Mouse (Mus musculus): ENCODE data around the gene Pawr. TPM values are rescaled to one million over a fixed set of nuclear protein-coding genes. Genes with fewer than 3 reads are reported as not detected.

The Pawr gene
- 1 to 10 TPM; 2.2 to 3.4 (median 2.3) TPM for total RNA-seq (2022)

DNA sequence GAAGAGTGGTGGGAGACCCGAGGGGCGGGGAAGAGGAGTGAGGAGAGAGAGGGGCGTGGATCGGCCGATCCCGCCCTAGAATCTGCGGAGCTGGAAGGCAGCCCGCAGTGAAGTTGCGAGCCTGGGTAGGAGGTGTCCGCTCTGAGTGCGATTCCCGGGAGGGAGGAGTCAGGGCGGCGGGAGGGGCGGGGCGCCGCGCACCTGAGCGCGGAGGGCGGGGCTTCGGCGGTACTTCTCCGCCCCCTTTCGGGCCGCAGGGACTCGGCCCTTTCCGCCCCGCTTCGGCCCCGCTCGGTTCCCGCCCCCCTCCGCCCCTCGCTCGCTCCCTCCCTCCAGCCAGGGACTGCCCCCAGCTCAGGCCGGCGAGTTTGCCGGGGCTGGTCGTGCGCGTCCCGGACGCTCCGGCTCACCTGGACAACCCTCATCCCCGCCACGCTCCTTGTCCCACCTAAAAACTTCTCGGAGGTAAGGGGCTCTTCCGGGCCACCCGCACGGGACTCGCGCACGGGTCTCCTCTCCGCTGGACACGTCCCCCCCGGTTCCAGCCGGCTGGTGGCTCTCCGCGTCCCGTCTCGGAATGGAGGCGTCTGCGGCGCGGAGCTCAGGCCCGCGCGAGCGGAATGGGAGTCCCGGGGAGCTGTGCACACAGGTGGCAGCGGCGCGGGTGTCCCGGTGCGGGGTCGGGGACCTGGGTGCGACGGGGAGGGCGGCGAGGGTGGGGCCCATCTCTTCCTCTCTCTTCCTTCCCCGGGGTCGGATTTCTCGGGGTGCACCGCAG lies at the start of gene Pawr:
Gene Pawr (plus strand): TSS at position 338 of the 778 bp plus-strand sequence.
- DNase-seq (ENCODE audit: low spot score in 2 of 2) = peak in 1 of 2 experiments; percentile 3

DNA sequence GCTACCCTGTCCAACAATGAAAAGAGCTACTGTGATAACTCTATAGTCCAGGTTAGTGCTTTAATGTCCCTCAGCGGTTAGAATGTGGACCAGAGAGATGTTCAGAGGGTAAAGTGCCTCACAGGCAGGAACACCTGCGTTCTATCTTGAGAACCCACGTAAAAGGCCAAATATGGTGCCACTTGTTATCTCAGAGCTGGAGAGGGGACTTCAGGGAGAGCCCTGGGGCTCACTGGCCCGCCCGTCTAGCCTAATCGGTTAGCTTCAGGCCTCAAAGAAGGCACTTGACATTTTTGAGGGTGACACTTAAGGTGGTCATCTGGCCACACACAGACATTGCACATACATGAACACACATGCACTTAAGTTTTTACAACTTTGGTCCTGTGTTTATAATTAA lies 49.6 kb upstream of the Pawr start:
- DNase-seq (ENCODE audit: low spot score in 2 of 2) = no peak

DNA sequence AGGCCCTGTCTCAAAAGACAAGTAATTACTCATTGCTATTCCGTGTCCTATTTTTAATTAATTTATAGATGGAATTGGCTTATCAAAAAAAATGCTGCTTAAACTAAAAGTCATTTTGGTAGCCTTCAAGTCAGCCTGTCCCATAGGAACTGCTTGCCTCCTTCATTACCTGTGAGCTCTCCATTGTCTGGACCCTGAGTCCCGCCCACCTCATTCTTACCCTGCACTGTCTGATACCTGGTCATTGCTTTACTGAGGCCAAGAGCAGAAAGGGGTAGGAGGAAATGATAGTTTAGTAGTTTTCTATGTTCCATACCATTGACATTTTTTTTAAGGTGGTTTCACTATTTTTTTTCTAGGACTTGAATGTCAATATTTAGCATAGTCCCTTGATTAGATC lies 48.5 kb upstream of the Pawr start:
- no peak for DNase-seq (ENCODE audit: low spot score in 2 of 2)

DNA sequence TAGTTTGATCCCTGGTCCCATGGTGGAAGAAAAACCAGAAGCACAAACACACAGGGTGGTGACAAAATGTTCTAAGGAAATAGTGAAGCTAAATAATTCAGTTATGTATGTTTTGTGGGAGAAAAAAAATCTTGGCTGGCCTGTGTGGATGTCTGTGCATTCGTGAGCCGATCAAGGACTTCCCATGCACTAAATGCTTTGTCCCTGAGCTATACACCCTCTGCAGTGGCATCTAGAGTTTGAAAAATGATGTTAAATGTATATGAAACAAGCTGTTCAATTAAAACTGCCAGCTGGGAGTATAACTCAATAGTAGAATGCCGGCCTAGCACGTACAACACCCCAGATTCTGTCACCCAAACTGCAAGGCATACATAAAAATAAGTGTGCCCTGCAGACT lies 48.1 kb upstream of the Pawr start:
- DNase-seq (ENCODE audit: low spot score in 2 of 2) = no peak

DNA sequence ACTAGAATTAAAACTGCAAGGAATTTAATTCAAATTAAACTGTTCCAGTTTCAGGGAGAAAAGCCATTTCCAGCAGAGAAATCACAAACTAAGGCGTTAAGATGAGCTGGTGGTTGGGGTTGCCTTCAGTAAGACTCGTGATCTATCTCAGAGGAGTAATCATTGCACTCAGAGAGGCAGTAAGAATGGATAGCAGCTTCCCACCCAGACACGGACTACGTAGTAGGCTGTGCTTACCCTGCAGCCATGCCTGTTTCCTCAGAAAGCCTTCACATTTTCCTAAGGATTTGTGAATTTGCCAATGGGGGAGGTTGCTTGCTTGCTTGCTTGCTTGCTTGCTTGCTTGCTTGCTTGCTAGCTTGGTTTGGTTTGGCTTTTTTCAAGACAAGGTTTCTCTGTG lies 47.5 kb upstream of the Pawr start:
- DNase-seq (ENCODE audit: low spot score in 2 of 2) = no peak

DNA sequence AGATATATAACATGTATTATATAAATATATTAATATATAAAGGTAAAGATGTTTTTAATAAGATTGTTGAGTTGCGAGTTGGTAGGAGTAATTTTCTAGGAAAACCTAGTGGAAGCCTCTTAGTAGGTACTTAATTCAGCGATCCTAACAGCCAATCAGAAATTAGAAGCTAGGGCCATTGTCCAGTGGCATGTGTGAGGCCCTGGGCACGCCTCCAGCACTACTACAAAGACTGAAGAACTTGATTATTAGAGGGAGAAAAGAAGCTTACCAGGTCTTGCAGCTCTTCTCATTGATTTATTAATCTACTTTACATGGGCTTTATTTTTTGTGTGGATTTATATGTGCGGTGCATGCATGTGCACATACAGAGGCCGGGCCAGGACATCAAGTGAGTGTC lies 46.9 kb upstream of the Pawr start:
- no peak for DNase-seq (ENCODE audit: low spot score in 2 of 2)

DNA sequence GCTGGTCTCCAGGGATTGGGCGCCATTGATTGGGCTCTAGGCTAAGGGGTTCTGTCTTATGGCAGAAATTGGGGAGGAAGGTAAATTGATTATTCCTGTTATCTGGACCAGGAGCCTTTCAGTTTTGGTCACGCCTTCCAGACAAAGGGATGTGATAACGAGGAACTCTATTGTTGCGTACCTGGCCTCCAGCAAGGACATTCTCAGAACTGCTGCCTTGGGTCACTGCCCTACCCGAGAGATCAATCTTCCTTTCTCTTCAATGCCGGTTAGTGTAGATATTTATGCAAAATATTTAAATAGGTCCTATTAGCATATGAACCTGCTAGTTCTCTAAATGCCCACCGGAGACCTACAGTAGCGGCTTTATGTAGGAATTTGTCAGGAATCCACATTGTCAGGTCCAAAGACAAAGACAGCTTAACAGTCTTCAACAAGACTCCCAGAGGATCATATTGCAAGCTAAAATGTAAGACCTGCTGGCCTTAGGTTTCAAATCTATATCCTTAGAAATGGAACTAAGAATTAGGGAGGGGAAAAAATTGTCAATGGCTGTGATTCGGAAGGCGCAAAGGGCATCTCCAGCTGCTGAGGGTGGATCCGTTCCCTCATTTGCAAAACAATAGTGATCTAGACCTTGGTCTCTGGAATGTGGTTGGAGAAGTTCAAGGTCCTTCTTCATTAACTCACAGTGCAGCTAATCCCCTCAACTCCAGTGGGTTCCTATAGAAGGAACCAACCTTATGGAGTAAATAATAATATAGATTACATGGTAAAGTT lies 45.1 kb upstream of the Pawr start:
- no peak for DNase-seq (ENCODE audit: low spot score in 2 of 2)

DNA sequence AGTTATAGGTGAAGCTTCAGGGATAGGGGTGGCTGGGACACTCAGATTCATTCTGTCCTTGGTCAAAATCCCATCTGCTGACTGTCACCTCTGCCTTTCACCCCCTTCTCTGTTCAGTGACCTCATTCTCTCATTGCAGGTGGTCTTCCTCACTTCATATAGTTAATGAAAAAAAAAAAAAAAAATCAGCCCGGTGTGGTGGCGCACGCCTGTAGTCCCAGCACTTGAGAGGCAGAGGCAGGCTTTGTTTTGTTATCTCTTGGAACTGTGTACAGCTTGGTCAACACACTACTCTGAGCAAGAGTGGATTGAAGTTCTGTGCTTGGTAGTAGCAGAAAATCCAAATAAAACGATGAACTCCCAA lies 44.5 kb upstream of the Pawr start:
- no peak for DNase-seq (ENCODE audit: low spot score in 2 of 2)

DNA sequence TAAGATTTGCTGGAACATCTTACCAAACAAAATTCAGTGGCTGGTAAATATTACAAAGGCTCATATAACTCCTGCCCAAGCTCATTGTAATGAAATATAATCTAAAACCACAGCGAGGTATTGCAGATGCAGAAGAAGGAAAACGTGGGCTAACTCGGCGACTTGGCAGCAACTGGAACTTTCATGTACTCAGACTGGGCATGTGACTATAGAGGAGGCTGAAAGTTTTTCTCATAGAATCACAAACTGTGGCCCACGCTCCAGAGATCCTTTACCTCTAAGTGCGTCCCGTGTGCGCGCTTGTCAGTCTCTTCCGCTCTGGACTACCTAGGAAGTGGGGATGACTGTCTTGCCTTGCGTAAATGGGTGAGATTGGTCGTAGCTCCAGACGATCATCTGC lies 41.9 kb upstream of the Pawr start:
- peak in 1 of 2 experiments; percentile 35 for DNase-seq (ENCODE audit: low spot score in 2 of 2)

DNA sequence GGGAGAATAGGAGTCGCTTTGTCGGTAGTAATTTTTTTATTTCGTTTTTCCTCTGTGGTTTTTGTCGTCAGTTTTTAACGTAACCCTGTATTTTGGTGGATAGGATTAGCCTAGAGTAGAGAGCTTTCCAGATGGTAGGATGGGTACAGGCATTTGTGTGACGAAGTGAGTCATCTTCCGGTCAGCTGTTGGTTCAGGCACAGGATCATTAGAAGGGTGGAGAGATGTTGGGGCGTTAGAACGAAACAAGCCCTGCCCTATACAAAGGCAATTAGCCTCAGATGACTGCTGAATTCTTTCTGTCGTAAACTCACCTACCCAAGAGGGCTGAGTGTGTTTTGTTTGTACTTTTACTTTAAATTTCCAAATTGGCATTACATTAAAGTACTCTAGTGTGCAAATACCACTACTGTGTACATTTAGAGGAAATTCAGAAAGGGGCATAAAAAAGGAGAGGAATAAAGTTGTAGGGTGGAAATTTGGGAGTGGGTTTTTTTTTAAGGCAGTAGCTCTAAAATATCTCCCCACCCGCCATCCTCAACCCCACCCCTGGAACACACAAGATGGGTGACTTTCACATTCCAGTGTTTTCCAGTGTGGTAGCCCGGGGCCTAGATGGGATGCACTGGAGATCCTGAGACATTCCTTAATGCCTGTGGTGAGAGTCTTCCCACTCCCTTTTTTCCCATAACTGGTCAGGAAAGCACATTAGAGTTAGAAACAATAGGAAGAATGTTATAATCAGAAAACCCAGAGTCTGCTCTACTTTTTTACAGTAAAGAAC lies 40.0 kb upstream of the Pawr start:
- no peak for DNase-seq (ENCODE audit: low spot score in 2 of 2)

DNA sequence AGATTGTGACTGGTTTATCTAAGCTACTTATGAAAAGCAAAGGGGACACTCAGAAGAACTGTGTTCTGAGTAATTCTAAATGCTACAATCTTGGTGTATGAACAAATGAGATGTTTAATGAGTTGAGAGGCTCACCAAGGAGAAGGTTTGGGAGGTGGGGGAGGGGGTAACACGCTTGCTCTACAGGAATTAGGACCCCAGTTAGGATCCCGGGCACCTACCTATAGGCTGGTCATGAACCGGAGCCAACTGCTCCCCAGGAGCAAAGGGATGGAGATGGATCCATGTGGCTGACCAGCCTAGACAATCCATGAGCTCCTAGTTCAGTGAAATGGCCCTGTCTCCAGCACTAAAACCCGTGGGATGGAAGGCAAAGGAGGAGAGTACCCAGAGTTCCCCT lies 39.3 kb upstream of the Pawr start:
- no peak for DNase-seq (ENCODE audit: low spot score in 2 of 2)

DNA sequence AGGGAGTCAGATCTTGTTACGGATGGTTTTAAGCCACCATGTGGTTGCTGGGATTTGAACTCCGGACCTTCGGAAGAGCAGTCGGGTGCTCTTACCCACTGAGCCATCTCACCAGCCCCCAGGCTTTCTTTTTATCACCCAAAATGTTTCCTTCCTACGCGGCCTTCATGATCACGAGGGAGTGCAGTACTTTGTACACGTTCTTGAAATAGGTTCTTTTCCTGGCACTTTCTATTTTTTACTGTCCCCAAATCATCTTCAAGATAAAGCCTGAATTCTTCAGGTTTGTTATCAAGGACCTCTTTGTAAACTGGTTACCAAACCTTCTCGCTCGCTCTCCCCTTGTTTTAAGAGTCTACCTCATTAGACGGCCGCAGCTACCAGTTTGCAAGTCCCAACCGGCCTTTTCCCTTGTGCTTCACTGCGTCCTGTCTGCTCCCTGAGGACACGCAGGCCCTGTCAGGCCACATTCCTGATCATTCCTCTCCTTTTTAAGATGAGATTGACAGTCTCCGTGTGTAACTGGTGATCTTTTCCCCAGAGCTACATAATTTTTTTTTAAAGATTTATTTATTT lies 38.2 kb upstream of the Pawr start:
- no peak for DNase-seq (ENCODE audit: low spot score in 2 of 2)

DNA sequence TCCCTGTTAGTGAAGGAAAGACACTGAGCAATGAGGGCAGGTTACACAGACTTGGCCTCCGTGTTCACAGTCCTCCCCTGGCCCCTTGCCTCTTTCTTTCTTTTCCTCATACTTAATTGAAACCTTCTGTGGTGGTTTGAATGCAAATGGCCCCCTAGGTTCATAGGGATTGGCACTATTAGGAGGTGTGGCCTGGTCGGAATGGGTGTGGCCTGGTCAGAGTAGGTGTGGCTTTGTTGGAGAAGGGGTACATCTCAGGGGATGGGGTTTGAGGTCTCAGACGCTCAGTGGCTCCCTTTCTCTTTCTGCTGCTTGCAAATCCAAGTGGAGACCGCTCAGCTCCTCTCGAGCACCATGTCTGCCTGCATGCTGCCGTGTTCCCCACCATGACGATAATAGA lies 37.2 kb upstream of the Pawr start:
- no peak for DNase-seq (ENCODE audit: low spot score in 2 of 2)

DNA sequence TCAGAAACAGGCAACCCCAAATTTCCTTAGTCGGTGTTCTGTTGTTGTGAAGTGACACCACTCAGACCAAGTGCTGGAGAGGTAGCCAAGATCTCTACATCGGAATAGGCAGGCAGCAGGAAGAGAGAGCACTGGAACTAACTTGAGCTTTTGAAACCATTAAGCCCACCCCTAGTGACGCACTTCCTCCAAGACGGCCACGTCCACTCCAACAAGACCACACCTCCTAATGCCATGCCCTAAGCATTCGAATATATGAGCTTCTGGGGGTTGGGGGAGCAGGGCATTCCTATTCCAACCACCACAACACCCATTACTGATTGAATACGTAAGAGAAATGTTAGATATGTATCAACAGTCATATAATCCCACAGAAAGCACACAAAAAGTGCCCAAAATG lies 35.5 kb upstream of the Pawr start:
- DNase-seq (ENCODE audit: low spot score in 2 of 2) = no peak

DNA sequence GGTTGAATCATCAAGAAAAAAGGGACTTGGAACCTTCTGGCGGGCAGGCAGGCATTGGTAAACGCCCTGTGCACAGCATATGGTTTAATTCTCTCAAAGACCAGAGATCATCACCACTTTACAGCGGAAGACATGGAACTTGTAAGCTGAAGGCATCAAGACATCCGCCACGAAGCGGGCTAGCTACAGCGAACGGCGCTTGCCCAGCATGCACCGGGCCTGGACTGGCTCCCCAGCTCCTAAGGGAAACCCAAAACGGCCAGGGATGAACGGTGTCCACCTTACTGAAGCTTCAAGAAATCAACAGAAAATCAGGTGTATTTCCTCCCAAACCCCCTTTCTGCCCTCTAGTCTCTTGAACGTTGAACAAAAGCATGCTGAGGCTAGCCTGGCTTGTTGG lies 33.7 kb upstream of the Pawr start:
- no peak for DNase-seq (ENCODE audit: low spot score in 2 of 2)

DNA sequence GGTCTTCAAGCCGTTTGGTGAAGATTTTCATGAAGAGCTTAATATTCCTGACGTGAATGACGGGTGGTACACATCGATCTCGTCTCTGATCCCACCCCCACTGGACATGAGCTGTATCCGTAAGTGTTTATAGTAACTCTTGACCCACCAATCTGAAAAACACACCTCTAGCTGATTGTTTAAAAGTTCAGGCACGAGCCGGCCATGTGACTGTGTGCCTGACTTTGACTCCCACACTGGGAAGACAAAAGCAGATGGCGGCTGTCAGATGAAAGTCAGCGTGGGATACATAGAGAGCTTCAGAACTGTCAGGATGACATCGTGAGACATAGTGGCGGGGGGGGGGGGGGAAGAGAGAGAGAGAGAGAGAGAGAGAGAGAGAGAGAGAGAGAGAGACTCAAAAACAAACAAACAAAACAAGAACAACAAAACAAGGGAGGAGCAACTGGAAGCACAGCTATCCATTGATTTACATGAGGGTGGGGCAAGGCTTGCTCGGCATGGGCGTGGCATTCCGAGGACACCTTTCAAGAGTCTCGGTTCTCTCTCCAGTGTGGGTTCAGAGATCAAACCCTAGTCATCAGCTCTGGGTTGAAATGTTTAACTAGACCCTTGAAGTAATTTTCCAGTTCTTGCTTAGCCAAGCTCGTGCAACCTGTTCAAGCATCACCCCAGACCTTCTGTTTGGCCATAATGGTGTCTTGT lies 32.9 kb upstream of the Pawr start:
- no peak for DNase-seq (ENCODE audit: low spot score in 2 of 2)

DNA sequence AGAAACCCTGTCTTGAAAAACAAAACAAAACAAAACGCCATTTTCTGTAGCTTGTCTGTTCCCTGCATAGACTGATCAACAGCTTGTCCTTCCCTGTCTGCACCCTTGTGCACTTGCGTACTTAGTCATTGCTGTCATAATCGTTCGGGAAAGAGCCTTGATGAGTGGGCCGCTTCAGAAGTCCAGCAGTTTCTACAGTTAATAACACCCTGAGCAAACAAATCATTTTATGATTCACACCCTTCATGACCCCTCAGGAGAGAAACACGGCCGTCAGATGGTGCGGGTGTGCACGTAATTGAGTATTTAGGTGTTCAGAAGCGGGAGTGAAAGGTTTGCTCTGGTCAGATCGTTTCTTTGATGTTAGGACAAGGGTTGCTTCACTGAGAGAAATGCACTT lies 32.1 kb upstream of the Pawr start:
- no peak for DNase-seq (ENCODE audit: low spot score in 2 of 2)

DNA sequence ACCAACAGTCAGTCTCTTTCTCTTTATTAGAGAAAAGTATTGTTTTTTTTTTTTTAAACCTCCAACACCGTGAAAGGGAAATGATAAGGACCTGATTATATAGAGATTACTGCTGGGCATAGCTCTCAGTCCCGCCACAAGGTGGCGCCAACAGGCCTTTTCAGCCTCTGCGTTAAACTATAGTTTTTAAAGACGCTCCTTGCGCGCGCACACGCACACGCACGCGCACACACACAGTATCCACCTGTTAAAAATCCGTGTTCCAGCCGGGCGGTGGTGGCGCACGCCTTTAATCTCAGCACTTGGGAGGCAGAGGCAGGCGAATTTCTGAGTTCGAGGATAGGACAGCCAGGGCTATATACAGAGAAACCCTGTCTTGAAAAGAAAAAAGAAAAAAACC lies 31.1 kb upstream of the Pawr start:
- peak; percentile 42 to 69 for DNase-seq (ENCODE audit: low spot score in 2 of 2)

DNA sequence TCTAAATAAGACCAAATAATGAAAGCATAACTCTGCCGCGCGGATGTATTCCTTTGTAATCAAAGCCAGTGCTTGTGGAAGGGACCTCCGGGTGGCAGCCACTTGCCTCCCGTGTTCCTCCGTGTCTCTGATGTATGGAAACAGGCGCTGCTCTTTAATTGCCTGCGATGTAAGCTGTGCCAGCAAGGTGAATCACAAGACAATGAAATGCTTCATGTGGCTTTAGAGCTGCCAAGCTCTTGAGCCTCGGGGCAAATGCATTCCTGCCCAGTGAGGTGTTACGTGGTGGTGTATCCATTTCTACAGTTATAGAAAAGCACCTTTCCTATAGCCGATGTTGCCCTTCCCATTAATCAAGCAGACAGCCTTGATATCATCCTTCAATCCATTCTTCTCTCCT lies 24.1 kb upstream of the Pawr start:
- DNase-seq (ENCODE audit: low spot score in 2 of 2) = no peak

DNA sequence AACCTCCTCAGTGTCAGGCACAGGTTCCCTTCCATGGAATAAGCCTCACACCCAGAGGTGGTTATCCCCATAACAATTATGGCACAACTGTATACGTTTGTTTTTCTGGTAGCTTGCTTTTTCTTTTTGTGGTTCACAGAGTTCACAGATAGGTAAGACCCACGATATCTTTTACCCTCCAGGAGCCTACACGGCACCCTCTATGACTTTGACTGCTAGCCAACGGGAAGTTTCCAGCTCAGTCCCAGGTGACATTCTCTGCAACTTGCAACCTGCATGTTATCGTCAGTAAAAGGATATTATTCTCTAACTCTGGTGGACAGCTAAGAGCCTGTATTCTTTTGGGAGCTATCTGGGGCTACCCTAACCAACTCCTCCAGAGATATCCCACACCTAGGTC lies 21.7 kb upstream of the Pawr start:
- no peak for DNase-seq (ENCODE audit: low spot score in 2 of 2)

DNA sequence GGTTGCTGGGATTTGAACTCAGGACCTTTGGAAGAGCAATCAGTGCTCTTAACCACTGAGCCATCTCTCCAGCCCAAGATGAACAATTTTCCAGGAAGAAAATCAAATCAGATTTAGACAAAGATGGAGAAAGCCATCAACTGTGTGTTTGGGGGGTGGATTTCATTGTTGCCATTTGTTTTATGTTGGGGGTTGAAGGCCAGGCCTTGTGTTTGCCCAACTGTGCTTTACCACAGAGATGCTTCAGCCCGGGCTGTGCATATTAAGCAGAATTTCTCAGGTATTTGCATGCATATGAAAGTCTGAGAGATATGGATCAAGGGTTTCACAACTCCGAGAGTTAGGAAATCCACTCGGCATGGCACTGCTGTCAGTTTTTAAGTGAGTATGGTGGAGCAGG lies 20.5 kb upstream of the Pawr start:
- DNase-seq (ENCODE audit: low spot score in 2 of 2) = no peak
